Mouse (Mus musculus): Measurements from ENCODE around the gene Opcml. TPM values are rescaled to one million over a fixed set of nuclear protein-coding genes. Genes with fewer than 3 reads are reported as not detected.
A peak's percentile ranks its signal among the peaks of the same experiment; 100 is the strongest.

The Opcml gene
- total RNA-seq, 2 experiments from 2014 or later = 210 to 230 TPM

GRCm38 (mm10) chr9:27830519-27830918, 39.9 kb downstream of the Opcml start:
- no peak for DNase-seq (ENCODE audit: low spot score in 2 of 2)

GRCm38 (mm10) chr9:27842806-27843205, 52.2 kb downstream of the Opcml start:
- no peak for DNase-seq (ENCODE audit: low spot score in 2 of 2)

- no peak for DNase-seq (ENCODE audit: low spot score in 2 of 2)
Measured at GRCm38 (mm10) chr9:27871624-27872023, 81.0 kb downstream of the Opcml start.

DNA sequence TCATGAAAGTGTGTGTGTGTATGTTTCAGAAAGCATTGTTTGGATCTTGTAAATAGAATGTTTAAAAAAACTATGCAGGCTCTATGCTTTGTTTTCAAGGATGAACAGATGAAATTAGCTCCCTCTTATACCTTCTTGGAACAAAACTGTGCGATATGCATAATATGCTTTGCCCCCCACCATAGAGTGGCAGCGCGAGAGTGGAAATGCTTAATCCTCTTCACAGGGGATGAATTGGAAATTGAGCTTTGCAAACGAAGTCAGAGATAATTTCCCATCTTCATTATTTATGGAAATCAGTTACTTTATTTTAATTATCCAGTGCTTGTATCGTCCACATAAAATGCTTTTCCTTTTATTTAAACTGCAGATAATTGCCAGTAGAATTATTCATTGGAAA, 99.1 kb downstream of the Opcml start:
- DNase-seq (ENCODE audit: low spot score in 2 of 2) = no peak

DNA sequence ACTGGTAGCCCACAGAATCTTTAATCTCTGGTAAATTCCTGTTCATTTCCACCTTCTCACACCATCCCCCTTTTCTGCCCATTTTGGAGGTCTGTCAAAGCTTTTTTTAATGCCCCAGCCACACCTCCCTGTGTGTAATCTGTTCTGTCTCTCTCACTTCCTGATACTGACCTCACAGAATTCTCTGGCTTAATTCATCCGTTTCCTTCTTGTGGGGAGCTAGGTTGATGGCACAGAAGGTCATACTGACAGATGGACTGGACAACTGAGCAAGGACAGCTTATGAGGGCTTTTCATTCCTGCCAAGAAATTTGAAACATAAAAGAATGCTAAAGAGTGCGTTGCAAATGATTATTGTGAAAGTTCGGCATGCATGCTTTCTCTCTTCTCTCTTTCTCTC, 126.7 kb downstream of the Opcml start:
- no peak for DNase-seq (ENCODE audit: low spot score in 2 of 2)

DNA sequence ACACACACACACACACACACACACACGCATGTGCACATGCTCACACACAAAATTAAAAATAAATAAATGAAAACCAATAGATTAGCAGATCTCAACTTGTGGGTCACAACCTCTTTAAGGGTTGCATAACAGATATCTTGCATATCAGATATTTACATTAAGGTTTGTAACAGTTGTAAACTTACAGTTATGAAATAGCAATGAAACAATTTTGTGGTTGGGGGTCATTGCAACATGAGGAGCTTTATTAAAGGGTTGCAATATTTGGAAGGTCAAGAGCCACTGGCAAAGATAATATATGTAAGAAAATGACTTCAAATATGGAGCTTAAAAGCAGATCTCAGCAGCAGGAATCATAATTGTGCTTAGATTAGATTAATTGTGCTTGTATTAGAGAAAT, 132.9 kb downstream of the Opcml start:
- no peak for DNase-seq (ENCODE audit: low spot score in 2 of 2)

GRCm38 (mm10) chr9:27923945-27924825, 133.6 kb downstream of the Opcml start:
- peak in 1 of 2 experiments; percentile 35 for DNase-seq (ENCODE audit: low spot score in 2 of 2)

DNA sequence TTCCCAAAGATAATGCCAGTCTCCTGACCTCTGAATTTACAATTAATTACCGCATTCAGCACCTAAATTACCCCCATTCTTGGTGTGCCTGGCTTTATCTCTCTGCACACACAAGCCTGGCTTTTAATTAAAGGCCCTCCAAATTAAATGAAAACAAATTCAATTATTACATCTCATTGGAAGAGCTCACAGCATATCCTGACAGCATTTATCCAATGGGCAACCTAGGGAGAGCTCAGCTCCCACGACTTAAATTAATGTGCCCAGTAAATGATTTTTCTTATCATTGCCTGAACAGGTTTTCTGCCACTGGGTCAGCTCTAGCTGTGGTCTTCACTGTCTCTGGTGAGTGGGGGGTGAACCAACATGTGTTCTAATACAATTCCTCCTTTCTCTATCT, 135.1 kb downstream of the Opcml start:
- DNase-seq (ENCODE audit: low spot score in 2 of 2) = no peak

GRCm38 (mm10) chr9:27937253-27937652, 146.7 kb downstream of the Opcml start:
- no peak for DNase-seq (ENCODE audit: low spot score in 2 of 2)

- DNase-seq (ENCODE audit: low spot score in 2 of 2) = no peak
Measured at GRCm38 (mm10) chr9:27937660-27938059, 147.1 kb downstream of the Opcml start.

GRCm38 (mm10) chr9:27945323-27946010, 154.9 kb downstream of the Opcml start:
- no peak for DNase-seq (ENCODE audit: low spot score in 2 of 2)

DNA sequence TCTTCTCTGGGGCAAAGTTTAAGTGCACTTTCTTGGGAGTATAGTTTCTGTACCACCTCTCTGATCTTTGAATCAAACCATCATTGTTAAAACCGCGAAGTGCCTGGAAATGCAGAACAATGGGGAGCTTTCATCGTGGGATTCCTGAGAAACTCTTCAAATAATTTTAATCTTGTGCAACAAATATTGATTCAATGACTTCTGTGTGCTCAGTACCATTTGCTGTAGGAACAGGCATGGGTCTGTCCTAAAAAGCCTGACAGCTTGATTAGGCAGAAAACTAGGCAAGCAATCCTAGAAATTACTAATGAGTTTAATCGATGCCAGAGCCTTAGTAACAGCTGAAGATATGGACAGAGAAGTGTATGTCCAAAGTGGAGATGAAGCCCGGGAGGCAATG, 160.5 kb downstream of the Opcml start:
- DNase-seq (ENCODE audit: low spot score in 2 of 2) = no peak

GRCm38 (mm10) chr9:27961682-27962081, 171.1 kb downstream of the Opcml start:
- DNase-seq (ENCODE audit: low spot score in 2 of 2) = no peak

GRCm38 (mm10) chr9:27963385-27963784, 172.8 kb downstream of the Opcml start:
- DNase-seq (ENCODE audit: low spot score in 2 of 2) = peak; percentile 23 to 51

DNA sequence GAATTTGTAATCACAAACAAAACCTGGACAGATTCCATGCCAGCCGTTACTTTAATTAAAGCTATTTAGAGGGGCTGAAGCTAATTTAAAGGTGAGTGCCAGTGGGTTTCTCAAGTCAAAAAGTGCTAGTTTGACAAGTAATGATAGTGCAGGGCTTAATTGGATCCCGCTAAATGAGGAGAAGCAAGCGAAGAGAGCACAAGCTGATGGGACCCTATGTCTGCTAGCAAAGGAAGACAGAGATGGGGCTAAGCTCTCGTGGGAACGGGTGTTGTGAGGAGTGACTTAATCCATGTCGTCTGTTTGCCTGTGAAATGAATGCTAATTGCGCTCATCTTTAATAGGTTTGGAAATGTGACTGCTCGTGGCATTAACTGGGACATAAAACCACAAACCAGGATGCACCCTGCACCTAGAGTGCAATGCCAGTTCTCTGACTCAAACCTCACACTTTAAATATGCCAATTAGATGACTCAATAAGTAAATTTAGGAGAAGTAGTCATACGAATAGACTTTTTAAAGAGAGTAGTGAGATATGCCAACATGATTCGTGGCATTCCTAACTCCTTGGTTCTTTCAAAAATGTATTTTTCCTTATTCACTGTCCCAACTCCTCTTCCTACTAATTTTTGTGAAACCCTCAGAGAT, 174.5 kb downstream of the Opcml start:
- DNase-seq (ENCODE audit: low spot score in 2 of 2) = no peak

GRCm38 (mm10) chr9:27968266-27968665, 177.7 kb downstream of the Opcml start:
- DNase-seq (ENCODE audit: low spot score in 2 of 2) = no peak

DNA sequence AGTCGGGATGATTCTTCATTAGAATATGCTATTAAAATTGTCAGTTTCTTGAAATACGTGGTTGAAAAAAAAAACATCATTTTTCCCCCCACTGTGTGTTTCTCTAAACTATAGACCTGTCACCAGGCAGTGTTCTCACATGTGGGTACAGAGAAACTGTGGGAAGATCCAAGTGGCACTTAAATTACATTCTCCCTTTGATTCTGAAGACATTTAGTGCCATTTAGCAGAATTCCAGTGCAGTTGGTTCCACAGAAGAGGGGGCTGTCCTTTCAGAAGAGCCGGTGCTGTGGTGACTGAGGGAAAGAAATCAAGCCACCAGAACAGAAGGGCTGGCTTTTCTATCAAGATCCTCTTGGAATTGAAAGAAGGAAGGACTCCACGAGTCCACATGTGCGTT, 181.7 kb downstream of the Opcml start:
- no peak for DNase-seq (ENCODE audit: low spot score in 2 of 2)

- DNase-seq (ENCODE audit: low spot score in 2 of 2) = no peak
Measured at GRCm38 (mm10) chr9:27982576-27982975, 192.0 kb downstream of the Opcml start.

GRCm38 (mm10) chr9:27986604-27987588, 196.3 kb downstream of the Opcml start:
- DNase-seq (ENCODE audit: low spot score in 2 of 2) = peak in 1 of 2 experiments; percentile 17

- DNase-seq (ENCODE audit: low spot score in 2 of 2) = no peak
Measured at GRCm38 (mm10) chr9:27991611-27992010, 201.0 kb downstream of the Opcml start.

- no peak for DNase-seq (ENCODE audit: low spot score in 2 of 2)
Measured at GRCm38 (mm10) chr9:27996536-27996935, 206.0 kb downstream of the Opcml start.

Data from left cerebral cortex, adult 18-20 months (tissue).